Mouse (Mus musculus): ENCODE results near the gene Gm20388.

Gene Gm20388

DNA sequence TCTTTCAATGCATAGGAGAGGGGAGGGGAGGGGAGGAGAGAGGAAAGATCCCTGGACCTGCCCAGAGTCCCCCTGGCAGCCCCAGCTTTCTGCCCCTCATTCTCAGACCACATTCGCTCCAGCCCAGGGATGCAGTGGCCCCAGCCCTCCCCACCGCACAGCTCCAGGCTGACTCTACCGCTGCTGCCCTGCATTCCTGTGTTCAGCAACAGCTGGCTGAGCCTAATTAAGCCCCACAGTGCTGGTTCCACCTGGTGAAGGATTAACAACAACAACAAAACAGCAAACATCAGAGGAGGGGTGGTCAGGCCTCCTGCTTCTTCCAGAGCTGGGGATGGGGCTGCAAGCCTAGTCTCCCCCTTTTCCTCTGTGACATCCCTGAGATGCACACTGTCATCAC is 2818.0 kb downstream of the Gm20388 start:
- DNase-seq (ENCODE audit: low spot score) = no peak

DNA sequence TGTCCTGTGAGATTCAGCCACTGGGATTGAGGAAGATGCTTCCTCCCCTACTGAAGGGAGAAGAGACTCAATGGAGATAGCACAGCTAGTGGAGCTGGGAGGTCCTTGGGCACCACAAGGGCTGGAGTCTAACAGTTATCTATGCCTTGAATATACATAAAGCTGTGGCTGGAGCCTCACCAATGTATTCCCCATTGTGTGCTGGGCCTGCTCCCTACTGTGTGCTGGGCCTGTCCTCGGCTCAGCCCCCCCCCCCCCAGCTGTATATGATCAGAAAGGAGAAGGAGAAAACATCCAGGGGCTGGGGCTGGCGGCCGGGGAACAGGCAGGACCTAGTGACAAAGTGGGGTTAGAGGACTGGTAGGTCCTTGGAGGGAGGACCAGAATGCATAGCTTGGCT is 2824.5 kb downstream of the Gm20388 start:
- no peak for DNase-seq (ENCODE audit: low spot score)

DNA sequence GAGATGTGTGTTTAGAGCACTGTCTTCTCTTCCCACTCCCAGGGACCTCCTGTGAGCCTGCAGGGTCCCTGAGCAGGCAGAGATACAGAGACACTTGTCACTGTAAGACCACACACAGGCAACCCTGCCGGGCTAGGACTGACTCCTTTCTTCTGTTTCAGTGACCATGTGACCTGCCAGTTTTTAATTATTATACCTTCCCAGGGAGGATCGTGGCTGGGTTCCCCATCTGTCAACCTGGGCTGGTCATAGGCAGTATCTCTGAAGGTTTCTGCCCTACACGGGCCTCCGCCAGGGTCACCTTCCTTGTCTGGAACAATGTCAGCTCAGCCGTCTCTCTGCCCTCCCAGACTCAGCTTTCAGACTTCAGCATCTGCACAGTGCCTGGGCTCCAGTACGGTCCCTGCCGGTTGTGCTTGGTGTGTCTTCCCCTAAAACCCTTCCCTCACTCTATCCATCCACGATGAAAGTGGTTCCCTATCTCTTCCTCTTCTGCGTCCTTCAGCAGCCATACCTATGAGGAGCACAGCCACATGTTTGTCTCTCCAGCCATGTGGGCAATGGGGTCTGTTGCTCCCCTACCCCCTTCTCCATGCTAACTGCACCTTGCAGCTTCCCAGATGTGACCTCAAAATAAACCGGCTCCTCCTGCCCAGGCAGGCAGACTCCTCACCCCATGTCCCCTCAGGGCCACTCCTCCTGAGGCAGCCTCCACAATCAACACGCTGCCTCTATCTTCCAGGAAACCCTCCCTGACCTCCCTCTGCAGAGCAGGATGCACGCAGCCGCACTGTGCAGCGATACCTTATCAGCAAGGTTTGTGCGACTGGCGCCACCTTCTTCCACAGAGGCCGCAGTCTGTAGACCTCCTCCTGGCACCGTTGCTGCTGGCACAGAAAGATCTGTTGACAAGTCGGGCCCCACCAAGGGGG is 2825.2 kb downstream of the Gm20388 start:
- DNase-seq (ENCODE audit: low spot score) = no peak

DNA sequence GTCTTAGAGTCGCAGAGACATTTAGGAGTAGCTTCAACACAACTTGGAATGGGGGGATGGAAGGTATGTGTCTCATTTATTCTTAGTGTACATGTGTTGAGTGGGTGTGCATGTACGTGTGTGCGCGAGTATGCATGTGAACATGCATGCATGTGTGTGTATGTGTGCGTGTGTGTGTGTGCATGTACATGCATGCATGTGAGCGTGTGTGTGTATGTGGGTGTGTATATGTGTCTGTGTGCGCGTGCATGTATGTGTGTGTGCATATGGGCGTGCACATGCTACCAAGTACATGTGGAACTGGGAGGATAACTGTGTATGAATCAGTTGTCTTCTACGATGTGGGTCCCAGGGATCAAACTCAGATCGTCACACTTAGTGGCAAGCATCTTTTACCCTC is 2826.0 kb downstream of the Gm20388 start:
- DNase-seq (ENCODE audit: low spot score) = no peak

DNA sequence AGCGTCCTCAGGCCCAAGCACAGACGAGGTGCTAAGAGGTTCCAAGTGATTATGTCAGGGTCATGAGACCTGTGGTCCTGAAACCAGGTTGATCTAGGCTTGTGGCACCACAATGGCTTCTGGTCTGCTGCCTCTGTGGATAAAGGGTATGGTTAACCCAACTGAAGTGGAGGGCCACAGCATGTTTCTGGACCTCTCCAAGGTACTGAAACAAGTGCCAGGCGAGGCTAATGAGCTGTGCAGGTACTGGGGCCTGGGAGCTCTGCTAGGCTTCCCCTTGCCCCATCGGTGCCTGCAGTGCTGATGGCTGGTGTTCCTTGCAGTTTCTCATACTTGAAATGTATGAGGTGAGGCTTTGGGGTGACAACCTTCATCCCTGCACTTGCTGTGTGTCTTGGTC is 2826.4 kb downstream of the Gm20388 start:
- no peak for DNase-seq (ENCODE audit: low spot score)

DNA sequence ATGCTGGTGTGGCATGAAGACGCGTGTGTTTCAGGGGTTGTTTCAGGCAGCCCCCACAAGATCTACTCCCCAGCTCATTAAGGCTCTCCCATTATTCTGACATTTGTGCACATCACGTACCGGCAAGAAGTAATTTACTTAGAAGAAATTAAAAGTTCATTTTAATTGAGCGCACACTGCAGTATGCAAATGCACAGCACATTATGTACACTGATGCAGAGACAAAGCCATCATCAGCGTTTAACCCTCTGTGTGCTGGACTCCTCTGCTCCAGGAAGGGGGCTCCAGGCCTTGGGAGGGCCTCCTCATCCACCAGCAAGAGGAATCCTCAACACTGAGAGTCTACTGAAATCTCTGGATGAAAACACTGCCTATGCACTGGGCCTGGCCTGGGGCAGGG is 2827.2 kb downstream of the Gm20388 start:
- DNase-seq (ENCODE audit: low spot score) = no peak

DNA sequence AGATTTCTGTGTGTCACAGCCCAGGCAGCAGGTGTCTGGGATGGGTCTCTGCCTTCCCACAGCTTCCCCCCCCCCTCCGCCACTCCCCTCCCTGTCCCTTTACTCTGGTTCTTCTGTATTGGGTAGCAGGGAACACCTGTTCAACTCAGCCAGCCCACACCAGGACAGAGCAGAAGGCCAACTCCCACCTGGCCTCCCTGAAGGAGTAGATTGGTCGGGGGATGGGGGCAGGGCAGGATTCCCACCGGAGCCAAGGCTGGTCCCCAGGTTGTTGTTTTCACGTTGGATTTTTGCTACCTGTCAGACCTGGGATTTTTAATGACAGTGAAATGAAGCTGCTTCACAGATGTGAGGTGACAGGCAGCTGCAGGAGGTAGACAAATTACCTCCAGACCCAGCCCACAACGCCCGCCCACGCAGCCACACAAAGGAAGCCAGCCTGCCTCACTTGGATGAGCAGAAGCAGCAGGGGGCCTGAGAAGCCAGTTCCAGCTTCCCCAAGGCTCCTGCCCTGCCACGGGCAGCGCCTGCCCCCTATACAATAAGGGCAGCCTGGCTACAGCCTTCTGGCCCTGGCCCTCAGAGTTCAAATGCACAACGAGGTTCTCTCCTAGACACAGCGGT is 2828.6 kb downstream of the Gm20388 start:
- DNase-seq (ENCODE audit: low spot score) = peak; percentile 72

DNA sequence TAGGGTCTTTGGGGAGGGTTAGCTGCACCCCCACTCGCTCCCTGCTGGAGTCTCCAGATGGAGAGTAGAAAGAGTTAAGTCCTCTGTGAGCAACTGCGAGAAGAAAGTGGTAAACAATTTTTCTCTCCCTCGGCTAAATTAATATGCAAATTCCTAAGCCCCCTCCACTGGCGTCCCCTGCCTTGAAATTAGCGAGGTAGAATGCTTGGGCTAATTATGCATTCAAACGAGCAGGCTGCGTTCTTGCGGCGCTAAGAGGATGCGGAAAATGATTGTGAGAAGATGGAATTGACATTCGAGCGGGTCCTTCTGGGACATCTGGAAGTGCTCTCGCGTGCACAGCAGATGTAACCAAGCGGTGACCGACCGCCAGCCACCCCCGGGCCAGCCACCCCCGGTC is 2831.8 kb downstream of the Gm20388 start:
- DNase-seq (ENCODE audit: low spot score) = no peak

DNA sequence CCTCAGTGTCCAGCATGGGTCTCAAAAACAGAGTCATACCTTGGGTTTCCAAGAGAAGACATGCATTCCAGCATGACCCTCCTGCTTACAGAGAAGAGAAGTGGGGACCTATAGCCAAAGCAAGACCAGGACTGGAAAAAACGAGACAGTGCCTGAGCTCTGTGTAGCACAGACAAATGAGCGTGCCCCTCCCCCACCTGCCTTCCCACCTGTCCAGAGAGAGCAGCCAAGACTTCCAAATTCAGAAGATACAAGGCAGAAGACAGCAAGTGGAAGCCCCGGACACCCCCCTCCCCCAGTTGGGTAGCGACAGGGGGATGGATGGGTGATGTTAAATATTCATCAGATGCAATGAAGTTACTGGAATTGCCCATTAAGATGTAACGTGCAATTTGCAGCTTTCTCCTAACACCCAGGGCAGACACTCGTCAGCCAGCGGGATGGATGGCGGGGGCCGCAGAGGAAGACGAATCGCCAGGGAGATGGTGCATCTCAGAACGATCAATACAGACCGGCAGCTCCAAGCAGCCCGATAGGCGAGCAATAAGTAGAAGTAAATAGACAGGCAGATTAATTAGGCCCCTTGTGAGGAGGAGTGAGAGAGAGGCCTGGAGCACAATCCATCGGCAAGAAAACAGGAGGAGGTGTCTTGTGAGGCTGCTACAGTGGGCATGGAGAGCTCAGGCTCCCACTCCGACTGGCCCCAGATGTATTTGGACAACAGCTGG is 2834.5 kb downstream of the Gm20388 start:
- DNase-seq (ENCODE audit: low spot score) = no peak

DNA sequence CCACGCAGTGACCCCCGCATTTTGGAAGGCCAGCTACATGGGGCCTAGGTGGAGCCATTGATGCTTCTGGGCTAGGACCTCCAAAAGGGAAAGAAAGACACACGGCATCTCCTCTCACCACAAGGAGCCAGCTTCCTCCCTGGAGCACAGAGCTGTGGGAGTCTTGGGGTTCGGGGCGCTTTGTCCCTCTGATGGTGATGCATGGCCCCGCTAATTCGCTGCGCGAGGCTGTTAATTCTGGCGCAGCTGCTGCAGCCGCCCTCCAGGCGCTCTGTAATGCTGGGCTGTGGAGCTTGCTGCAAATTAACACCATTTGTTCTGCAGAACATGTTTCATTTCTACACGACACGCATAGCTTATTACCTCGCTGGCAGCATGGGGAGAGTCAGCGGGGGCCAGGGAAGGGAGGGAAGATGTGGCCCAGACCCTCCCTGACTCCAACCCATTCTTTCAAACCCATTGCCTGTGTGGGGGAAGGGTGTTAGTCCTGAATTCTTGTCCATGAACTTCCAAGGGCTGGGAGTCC is 2835.2 kb downstream of the Gm20388 start:
- DNase-seq (ENCODE audit: low spot score) = no peak

DNA sequence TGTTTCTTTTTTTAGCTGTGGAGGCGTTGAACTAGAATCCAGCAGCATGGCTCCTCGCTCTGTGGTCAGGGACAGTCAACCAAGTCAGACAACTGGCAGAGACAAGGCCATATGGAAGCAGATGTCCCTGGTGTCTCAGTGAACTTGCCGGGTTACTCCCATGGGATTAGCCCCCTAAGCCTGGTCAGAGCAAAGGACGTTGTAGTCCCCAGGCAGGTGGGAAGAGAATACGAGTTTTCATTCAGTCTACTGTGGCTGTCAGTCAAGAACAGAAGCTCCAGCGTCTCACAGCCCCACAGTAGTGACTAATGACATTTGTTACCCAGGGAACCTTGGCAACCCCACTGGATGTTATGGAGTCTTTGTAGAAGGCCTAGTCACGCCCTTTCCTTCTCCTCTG is 2835.8 kb downstream of the Gm20388 start:
- DNase-seq (ENCODE audit: low spot score) = no peak

DNA sequence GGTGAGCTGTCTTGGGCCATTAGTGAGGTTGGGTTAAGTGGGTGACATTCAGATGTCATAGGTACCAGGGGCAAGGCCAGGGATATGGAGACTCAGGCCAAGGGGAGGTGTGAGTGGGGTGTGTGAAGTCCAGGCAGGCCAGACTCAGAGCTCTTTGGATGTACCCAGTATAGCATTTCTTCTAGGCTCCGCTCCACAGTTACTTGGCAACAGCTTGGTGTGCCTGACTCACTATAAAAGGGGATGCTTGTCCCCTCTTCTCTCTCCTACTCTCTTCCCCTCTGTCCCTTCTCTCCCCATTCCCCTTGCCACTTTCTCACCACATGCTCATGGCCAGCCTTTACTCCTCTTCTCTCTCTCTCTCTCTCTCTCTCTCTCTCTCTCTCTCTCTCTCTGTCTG is 2837.2 kb downstream of the Gm20388 start:
- no peak for DNase-seq (ENCODE audit: low spot score)

DNA sequence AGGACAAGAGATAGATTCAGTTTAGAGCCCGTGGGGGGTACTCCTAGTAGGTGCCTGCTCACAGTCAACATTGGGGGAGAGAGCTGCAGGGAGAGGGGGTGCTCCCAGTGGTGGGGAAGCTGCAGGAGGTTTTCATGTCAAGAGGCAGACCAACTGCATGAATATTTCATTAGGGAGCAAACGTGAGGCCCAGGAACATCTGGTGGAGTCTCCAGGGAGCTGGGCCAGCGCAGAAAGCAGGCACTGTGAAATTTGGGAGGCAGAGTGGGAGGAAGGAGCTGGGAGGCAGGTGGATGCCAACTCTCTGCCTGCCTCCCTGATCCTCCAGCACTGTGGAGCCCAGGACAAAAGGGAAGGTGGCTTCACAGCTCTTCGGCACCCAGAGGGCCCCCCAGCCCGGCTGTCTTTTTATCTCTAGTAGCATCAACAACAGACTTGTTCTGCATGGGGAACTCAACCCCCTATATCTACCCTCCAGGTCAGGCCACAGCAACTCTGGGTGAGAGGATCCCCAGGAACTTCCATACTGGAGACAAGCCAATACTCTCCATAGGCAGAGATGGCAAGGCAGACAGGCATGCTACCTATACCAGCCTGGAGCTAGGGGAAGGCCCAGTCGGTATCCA is 2838.8 kb downstream of the Gm20388 start:
- DNase-seq (ENCODE audit: low spot score) = no peak

DNA sequence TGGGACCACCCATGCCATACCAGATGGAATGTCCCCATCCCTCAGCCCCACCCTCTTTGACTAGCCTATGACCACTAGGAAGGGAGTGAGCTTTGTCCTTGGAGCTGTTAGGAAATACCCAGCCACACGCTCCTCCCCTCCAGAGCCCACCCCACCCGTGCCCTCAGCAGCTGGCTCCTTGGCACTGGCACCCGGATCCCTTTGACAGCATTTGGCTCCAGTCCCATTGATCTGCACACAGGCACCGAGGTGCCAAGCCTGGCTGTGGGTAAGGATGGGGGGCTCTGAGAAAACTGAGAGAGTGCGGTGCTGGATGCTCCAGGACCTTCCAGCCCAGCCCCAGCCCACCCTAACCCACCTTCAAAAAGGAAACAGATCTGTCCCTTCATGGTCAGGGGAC is 2840.7 kb downstream of the Gm20388 start:
- DNase-seq (ENCODE audit: low spot score) = no peak

DNA sequence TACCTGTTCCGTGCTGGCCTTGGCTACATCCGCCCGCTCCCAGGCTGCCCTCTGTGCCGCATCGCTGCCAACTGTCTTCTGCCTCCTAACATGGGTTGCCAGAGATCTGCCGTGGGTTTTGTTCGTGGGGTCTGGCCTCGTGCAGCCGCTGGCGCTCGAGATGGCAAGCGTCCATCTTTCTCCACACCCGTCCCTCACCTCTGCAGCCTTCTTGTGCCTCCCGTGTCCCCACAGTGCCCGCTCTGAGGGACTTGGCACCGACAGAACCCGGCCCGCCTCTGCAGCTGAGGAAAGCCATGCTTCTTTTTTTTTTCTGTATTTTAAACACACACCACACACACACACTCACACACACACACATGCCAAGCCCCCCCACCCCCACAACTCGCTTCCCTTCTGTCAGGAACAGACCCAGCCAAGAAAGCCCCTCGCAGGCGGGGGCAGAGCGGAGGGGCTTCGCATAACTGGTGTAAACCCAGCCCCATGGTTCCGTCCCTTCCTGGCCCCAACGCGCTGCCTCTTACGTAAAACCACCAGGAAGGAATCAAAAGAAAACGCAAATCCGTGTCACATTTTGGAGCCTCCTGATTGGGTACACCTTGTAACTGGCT is 2841.6 kb downstream of the Gm20388 start:
- DNase-seq (ENCODE audit: low spot score) = no peak

DNA sequence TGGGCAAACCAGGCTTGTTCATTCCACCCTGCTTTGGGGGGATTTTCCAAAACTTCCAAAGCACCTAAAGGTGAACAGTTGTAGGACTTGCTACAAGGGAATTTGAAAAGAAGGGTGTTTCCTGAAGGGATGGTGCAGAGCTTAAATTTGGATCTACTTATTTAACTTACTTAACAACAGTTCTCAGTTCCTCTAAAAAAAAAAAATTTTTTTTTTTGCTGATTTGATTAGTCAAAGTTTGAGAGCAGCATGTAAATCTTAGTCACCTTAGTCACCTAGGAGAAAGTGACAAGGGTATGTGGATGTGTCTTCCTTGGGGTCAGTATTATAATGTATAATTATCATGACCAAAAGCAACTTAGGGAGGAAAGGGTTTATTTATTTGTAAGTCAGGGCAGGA is 2848.0 kb downstream of the Gm20388 start:
- no peak for DNase-seq (ENCODE audit: low spot score)

DNA sequence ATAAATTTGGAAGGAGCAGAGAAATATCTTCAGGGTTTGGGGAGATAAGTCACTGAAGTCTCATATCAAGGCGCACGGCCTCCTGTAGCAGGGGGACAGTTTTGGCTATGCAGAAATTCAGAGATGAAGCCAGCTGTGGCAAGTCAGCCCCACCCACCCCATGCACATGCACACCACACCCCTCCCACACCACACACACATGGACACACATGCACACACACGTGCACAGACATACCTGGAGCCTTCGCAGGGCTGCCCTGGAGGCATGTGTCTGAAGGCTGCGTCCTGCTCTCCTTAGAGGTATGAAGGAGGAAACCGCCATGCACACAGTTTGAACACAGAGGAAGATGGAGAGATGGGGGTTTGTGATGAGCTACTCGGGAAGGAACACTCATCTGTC is 2849.5 kb downstream of the Gm20388 start:
- no peak for DNase-seq (ENCODE audit: low spot score)

DNA sequence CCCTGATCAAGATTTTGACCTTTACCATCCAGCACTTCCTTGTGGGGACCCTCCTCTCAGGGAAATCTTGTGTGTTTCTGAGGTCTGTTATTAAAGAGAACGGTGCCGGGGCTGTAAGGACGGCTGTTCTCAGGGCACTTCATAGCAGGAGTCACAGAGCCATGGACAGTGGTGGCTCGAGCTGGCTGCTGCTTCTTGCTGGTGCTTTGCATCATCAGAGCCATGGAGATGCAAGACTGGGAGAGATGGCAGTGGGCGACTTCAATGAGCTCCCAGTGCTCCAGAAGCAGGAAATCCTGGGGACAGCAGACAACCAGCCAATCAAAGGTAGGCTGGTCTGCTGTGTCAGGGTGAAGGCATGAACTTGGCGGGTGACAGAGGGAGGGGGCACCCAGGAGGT is 2850.5 kb downstream of the Gm20388 start:
- no peak for DNase-seq (ENCODE audit: low spot score)

DNA sequence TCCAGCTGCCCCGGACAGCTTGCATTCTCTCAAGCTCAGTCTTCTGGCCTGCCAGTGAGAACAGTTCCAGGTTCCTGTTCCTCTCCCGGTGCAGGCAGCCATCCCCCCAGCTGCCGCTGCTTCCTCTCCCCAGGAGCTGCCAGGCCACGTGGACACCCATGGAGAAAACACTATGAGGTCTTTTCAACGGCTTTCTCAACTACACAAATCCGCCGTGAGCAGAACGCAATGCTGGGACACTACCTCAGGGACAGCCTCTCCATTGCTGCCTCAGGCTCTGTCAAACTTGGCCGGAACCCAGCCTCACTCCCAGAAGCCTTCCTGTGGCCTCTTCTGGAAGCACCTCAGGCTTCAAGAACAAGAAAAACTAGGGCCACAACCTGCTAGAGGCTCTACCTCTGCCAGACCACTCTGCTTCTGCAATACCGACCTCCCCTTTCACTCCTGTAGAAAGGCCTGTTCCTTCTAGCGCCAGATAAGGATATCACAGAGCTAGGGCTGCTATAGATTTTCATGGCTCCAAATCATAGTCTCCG is 2852.2 kb downstream of the Gm20388 start:
- no peak for DNase-seq (ENCODE audit: low spot score)

DNA sequence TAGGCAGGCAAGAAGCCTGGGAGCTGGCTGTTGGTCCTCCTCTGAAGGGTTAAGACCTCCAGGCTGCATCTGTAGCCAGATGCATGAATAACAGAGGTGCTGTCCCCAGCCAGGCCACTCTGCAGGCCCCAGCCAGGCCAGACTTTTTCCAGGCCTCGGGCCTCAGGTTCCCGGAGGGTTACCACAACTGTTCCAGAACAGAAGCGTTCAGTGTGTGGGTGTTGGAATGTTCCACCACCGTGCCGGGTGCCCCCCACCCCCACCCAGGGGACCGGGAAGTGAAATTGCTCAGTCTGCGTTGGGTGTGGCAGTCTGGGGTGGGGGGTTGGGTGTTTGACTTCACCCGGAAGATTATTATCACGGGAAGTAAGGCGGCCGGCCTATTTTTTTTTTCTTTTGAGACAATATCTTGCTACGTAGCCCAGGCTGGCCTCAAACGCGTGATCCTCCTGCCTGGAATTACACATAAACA is 2852.7 kb downstream of the Gm20388 start:
- no peak for DNase-seq (ENCODE audit: low spot score)

DNA sequence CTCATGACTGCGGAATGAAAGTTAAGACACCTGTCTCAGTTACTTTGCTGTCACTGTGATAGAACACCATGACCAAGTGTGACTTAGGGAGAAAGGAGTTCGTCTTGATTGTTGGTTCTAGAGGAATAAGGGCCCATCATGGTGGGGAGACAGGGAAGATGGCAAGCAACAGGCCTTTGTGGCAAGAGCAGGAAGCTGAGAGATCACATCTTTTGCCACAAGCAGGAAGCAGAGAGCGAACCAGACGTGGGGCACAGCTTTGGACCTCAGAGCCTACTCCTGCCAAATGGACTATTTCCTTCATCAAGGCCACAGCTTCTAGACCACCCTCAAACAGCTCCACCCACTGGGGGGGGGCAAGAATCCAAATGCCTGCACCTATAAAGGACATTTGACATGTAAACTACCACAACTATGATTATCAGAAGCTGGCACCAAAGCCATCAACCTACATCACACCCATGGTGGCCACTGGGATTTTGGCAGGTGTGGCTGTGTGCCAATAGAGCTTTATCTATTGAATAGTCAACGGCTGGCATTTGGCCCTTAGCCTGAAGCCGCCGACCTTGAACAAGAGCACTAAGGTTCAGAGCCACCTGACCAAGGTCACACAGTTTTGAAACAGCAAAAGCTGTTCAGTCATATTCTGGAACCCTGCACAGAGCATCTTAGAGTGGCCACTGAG is 2854.3 kb downstream of the Gm20388 start:
- DNase-seq (ENCODE audit: low spot score) = no peak

All from T-cell, adult 2 months (primary cell).